Mouse (Mus musculus) kidney, postnatal 0 days (tissue): ENCODE measurements around the gene Fam104a. TPM values are rescaled to one million over a fixed set of nuclear protein-coding genes. Genes with fewer than 3 reads are reported as not detected.
A peak's percentile ranks its signal among the peaks of the same experiment; 100 is the strongest.

Experiments used
- ATAC-seq: fragments of 200-750 bp; cut with Nextera tagmentation; replicated peaks from 2 replicates; pipeline ENCODE4 v1.8.0; 2017; ENCODE audit warnings: low read depth, moderate number of reproducible peaks, moderate TSS enrichment, moderate library complexity; ENCODE audit not compliant: low FRiP score
- DNase-seq: peaks from one replicate; pipeline ENCODE4 v3.0.0-alpha.2; 2016; ENCODE audit warnings: low spot score
- H3K27ac ChIP-seq: fragments of 300-500 bp; sonication (generic); 2 replicates; pipeline ENCODE4 v1.5.1; 2014; ENCODE audit warnings: mild to moderate bottlenecking
- H3K27me3 ChIP-seq: fragments of 300-500 bp; sonication (generic); 2 replicates; pipeline ENCODE4 v1.6.1; 2014; ENCODE audit warnings: low read length, mixed read lengths; ENCODE audit not compliant: insufficient read depth
- H3K36me3 ChIP-seq: fragments of 300-500 bp; sonication (generic); 2 replicates; pipeline ENCODE4 v1.6.1; 2014; ENCODE audit warnings: low read length, mixed read lengths; ENCODE audit not compliant: insufficient read depth
- H3K4me1 ChIP-seq: fragments of 300-500 bp; sonication (generic); replicated peaks from 2 replicates; pipeline ENCODE4 v1.6.1; 2014; ENCODE audit warnings: antibody characterized with exemption, low read length, mixed read lengths; ENCODE audit not compliant: insufficient read depth
- H3K4me2 ChIP-seq: fragments of 300-500 bp; sonication (generic); 2 replicates; pipeline ENCODE4 v1.6.1; 2014; ENCODE audit warnings: mild to moderate bottlenecking, low read length, moderate library complexity, mixed read lengths
- H3K4me3 ChIP-seq: fragments of 300-500 bp; sonication (generic); replicated peaks from 2 replicates; pipeline ENCODE4 v1.5.1; 2014; ENCODE audit warnings: low read depth, low read length
- H3K9ac ChIP-seq: fragments of 300-500 bp; sonication (generic); 2 replicates; pipeline ENCODE4 v1.6.1; 2014; ENCODE audit warnings: low read depth, low read length
- H3K9me3 ChIP-seq: fragments of 300-500 bp; sonication (generic); replicated peaks from 2 replicates; pipeline ENCODE4 v1.6.1; 2016; ENCODE audit warnings: low read length, inconsistent platforms, mixed read lengths
- CTCF ChIP-seq: IDR thresholded peaks from 2 replicates; pipeline ENCODE4 v1.5.1; 2016; ENCODE audit warnings: antibody characterized with exemption, low read depth, mild to moderate bottlenecking, moderate library complexity
- WGBS: fragments of 180-500 bp; shearing (Covaris S2); extraction: QIAGEN DNeasy Blood & Tissue Kit; methylation state at CpG from one replicate; pipeline ENCODE4 v1.1.7; 2014; 5-methylcytosine and 5-hydroxymethylcytosine counted together
- polyA plus RNA-seq: library from polyadenylated mRNA; unstranded; fragments of >200 nt; fragmentation: Nextera tagmentation; extraction: Ambion mirVana; gene quantifications from 2 replicates; pipeline ENCODE4 v1.2.1, GENCODE M21; 2015

Gene Fam104a
- polyA plus RNA-seq, result 49.7 and 49.9 TPM in 2 replicates

DNA sequence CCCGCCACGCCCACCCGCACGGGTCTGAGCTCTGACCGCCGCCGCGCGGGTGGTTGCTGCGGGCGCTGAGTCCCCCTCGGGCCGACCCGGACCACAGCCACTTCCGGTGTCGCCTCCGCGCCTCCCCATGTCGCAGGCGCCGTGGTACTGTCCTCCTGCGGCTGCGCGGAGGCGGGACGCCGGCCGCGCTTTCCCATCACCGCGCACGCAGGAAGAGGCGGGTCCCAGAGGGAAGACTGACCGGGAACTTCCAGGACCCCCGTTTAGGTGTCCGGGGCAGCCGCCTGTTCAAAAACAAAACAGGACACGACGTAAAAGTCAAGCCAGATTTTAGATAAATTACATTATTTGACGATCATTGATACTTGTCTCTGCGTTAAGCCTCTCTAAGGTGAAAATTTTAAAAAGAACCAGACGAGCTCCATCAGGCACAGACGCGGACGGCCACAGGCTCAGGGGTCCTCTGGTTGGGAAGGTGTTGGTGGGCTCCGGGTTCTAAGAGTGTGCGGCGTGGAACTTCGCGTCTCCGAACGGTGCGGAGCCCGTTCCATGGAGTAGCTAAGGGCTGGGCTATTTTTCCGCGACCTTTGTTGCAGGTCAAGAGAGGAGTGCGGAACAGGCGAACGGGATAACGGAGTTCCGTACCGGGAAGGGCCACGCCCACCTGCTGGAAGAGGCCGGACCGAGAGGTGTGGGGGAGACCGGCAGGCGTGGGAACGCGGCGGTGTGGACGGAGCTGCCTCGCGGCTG is at the start of gene Fam104a, which contains the start of gene D11Wsu47e:
Fam104a (minus strand) TSS at position 199 of the 750 bp plus-strand sequence.
D11Wsu47e (plus strand) TSS at position 456 of the 750 bp plus-strand sequence.
- no peaks in the 10 kb centered on the region for H3K9me3 ChIP-seq
- DNase-seq (peak; percentile 97), ATAC-seq (peak; percentile 93)
- peak within 1 kb of the TSS; percentile 74 for H3K4me2 ChIP-seq
- peak within 1 kb of the TSS; percentile 95 for H3K27ac ChIP-seq
- peak within 1 kb of the TSS; percentile 76 for H3K4me3 ChIP-seq
- H3K27me3 ChIP-seq, result no peaks in the 10 kb centered on the region
- peaks cover 9% of the 10 kb centered on the region; the same call in 1 of the 2 replicates for H3K4me1 ChIP-seq
- TF ChIP-seq CTCF, result no peak
- peaks cover 12% of the 10 kb centered on the region for H3K36me3 ChIP-seq
- peak within 1 kb of the TSS; percentile 87 for H3K9ac ChIP-seq
- under 1% methylated on average over 73 of the region's 73 CpGs for WGBS

DNA sequence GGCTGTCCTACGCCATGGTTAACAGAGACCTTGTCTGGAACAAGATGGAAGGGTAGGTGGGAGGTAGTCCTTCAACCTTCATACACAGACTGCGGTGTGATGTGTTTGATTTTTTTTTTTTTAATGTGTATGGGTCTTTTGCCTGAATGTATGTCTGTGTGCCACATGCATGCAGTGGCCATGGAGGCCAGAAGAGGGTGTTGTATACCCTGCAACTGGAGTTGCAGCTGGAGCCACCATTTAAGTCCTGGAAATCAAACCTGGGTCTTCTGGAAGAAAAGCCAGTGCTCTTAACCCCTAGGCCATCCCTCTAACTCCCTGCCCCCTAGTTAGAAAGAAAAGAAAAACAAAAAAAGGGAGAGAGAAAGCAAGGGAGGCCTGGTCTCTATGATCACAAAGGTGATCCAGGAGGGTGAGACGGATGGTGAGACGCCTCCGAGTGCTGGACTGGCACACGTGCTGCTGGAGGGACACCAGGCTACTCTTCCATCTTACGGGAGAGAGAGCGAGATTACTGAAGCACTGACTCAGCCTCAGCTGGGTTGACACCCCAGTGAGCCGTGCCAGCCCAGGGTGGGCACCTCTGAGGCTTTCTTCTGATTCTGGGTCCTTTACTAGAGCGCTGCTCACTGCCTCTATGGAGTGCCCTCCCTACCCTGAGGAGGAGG is 48.1 kb upstream of the Fam104a start:
- no peak overlapping the region for H3K4me2 ChIP-seq
- peak; percentile 27; the same call in 1 of the 2 replicates for TF ChIP-seq CTCF
- H3K36me3 ChIP-seq, result peaks cover 22% of the 10 kb centered on the region; the same call in 1 of the 2 replicates
- H3K27me3 ChIP-seq, result no peaks in the 10 kb centered on the region
- peaks cover 54% of the 10 kb centered on the region for H3K4me1 ChIP-seq
- peak overlapping the region; percentile 71; the same call in 1 of the 2 replicates for H3K27ac ChIP-seq
- H3K9ac ChIP-seq, result no peak overlapping the region
- no peaks in the 10 kb centered on the region for H3K9me3 ChIP-seq
- H3K4me3 ChIP-seq, result no peak overlapping the region
- WGBS, result 79% methylated on average over 10 of the region's 10 CpGs
- DNase-seq (no peak), ATAC-seq (no peak)

DNA sequence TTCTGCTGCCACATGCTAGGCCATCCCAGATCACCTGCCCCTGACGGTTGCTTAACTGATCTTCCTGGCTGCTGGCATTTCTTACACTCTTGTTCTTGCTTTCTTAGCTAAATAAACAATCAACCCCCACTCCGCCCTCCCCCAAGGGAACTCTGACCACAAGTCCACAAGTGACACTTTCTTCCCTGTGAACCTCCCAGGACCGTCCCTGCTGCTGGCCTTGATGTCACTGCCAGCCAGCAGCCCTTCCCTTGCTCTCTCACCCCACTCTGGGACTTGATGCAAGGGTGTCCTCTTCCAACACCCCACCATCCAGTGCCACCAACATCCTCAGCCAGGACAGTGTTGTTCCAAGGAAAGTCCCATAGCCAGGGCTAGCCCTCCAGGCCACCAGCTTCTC is 46.9 kb upstream of the Fam104a start:
- Histone ChIP-seq H3K27ac (no peak overlapping the region), H3K4me1 (peaks cover 58% of the 10 kb centered on the region), H3K9ac (no peak overlapping the region), H3K27me3 (no peaks in the 10 kb centered on the region), H3K4me2 (no peak overlapping the region), H3K9me3 (no peaks in the 10 kb centered on the region), H3K36me3 (peaks cover 28% of the 10 kb centered on the region; the same call in 1 of the 2 replicates), H3K4me3 (no peak overlapping the region)
- 42% methylated on average over 3 of the region's 3 CpGs for WGBS
- DNase-seq, result no peak
- ATAC-seq, result no peak
- no peak for TF ChIP-seq CTCF

DNA sequence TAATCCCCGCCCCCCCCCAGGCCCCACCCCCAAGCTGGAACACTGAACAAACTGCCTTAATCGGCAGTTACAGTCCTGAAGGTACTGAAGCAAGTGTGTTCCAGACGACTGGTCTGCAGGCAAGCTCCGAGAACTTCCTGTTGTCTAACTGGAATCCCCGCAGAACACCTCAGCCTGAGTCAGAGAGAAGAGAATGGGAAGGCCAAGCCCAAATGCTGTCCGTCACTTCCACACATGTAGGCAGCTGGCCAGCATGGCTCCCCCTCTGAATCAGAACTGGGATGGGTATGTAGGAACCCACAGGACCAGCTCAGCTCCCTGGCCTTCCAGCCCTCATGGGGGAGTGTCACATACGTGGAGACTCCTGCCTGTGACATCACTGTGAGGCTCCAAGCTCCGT is 46.0 kb upstream of the Fam104a start:
- TF ChIP-seq CTCF, result no peak
- Histone ChIP-seq H3K4me1 (peaks cover 61% of the 10 kb centered on the region), H3K4me3 (no peak overlapping the region), H3K27me3 (no peaks in the 10 kb centered on the region), H3K9ac (no peak overlapping the region), H3K9me3 (no peaks in the 10 kb centered on the region), H3K4me2 (no peak overlapping the region), H3K27ac (peak overlapping the region; percentile 67), H3K36me3 (peaks cover 28% of the 10 kb centered on the region; the same call in 1 of the 2 replicates)
- ATAC-seq, result no peak
- peak; percentile 54 for DNase-seq
- WGBS, result 20% methylated on average over 8 of the region's 8 CpGs

DNA sequence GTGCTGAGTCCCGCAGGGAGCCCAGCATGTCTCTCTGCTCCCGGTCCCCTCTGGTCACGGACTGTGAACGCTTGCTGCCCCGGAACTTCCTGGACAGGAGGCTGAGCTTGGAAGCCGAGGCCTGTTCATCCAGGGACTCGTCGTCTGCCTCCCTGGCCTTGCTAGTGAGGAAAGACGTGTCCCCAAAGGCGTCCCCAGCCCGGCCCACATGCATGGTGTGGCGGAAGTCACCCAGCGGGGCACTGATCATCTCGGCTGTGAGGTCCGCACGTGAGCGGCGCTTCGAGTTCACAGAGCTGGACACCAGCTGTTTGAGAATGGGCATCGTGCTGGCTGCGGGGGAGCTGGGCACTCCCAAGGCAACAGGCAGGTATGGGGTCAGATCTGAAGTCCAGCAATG is 45.3 kb upstream of the Fam104a start:
- H3K27ac ChIP-seq, result peak overlapping the region; percentile 67
- H3K4me2 ChIP-seq, result no peak overlapping the region; the same call in 1 of the 2 replicates
- DNase-seq (no peak), ATAC-seq (no peak)
- H3K9ac ChIP-seq, result 0 out of 2 replicates have a peak overlapping the region, but pooled peaks have one; percentile 8
- H3K4me3 ChIP-seq, result no peak overlapping the region
- H3K9me3 ChIP-seq, result no peaks in the 10 kb centered on the region
- no peaks in the 10 kb centered on the region for H3K27me3 ChIP-seq
- 52% methylated on average over 21 of the region's 21 CpGs for WGBS
- H3K4me1 ChIP-seq, result peaks cover 55% of the 10 kb centered on the region
- TF ChIP-seq CTCF, result no peak
- H3K36me3 ChIP-seq, result peaks cover 28% of the 10 kb centered on the region; the same call in 1 of the 2 replicates

DNA sequence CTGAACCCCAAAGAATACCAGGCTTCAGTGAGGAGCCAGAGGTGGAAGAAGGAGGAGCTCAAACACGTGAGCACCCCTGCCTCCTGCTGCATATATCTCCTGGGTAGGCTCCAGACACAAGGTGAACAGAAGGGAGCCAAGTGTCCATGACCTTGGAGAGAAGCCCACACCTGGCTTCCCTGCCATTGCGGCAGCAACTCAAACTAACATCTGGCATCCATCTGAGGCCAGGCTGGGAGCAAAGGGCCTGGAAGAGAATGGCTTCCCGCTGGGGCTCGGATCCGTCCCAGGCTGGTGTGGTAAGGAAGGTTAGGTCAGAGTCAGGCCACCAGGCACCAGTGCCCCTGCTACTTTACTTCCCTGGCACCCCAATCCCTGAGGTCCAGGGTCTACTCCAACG is 44.0 kb upstream of the Fam104a start:
- Histone ChIP-seq H3K9me3 (no peaks in the 10 kb centered on the region), H3K27me3 (no peaks in the 10 kb centered on the region), H3K4me1 (peaks cover 44% of the 10 kb centered on the region), H3K36me3 (peaks cover 28% of the 10 kb centered on the region; the same call in 1 of the 2 replicates), H3K27ac (peak overlapping the region; percentile 67), H3K9ac (no peak overlapping the region), H3K4me2 (no peak overlapping the region), H3K4me3 (no peak overlapping the region)
- no peak for TF ChIP-seq CTCF
- ATAC-seq (no peak), DNase-seq (no peak)
- WGBS, result 42% methylated on average over 6 of the region's 6 CpGs
